Mouse (Mus musculus) kidney, embryonic 14.5 days (tissue): ENCODE measurements around the gene Bri3. TPM values are rescaled to one million over a fixed set of nuclear protein-coding genes. Genes with fewer than 3 reads are reported as not detected.

Source experiments
- ATAC-seq: fragments of 200-750 bp; cut with Nextera tagmentation; 2 replicates; pipeline ENCODE4 v1.8.0; 2017; ENCODE audit warnings: moderate number of reproducible peaks, mild to moderate bottlenecking, moderate TSS enrichment, moderate library complexity; ENCODE audit not compliant: low FRiP score, low TSS enrichment
- H3K27ac ChIP-seq: fragments of 300-500 bp; sonication (generic); 2 replicates; pipeline ENCODE4 v1.5.1; 2014; ENCODE audit warnings: low read depth, mild to moderate bottlenecking, low read length, moderate library complexity, mixed read lengths
- H3K27me3 ChIP-seq: fragments of 300-500 bp; sonication (generic); 2 replicates; pipeline ENCODE4 v1.6.1; 2014; ENCODE audit warnings: mild to moderate bottlenecking, low read length; ENCODE audit not compliant: control insufficient read depth, insufficient read depth
- H3K36me3 ChIP-seq: fragments of 300-500 bp; sonication (generic); 2 replicates; pipeline ENCODE4 v1.6.1; 2014; ENCODE audit warnings: low read length, mixed read lengths; ENCODE audit not compliant: control insufficient read depth, insufficient read depth
- H3K4me1 ChIP-seq: fragments of 300-500 bp; sonication (generic); 2 replicates; pipeline ENCODE4 v1.6.1; 2014; ENCODE audit warnings: low read length, mixed read lengths; ENCODE audit not compliant: control insufficient read depth, insufficient read depth
- H3K4me2 ChIP-seq: fragments of 300-500 bp; sonication (generic); replicated peaks from 2 replicates; pipeline ENCODE4 v1.6.1; 2014; ENCODE audit warnings: low read depth, mild to moderate bottlenecking, low read length
- H3K4me3 ChIP-seq: fragments of 300-500 bp; sonication (generic); 2 replicates; pipeline ENCODE4 v1.5.1; 2014; ENCODE audit warnings: mild to moderate bottlenecking, low read length
- H3K9ac ChIP-seq: fragments of 300-500 bp; sonication (generic); 2 replicates; pipeline ENCODE4 v1.6.1; 2014; ENCODE audit warnings: low read depth, mild to moderate bottlenecking, low read length, moderate library complexity
- H3K9me3 ChIP-seq: fragments of 300-500 bp; sonication (generic); 2 replicates; pipeline ENCODE4 v1.6.1; 2016; ENCODE audit warnings: low read length; ENCODE audit not compliant: control insufficient read depth
- WGBS: fragments of 180-500 bp; shearing (Covaris S2); extraction: QIAGEN DNeasy Blood & Tissue Kit; methylation state at CpG from one replicate; pipeline ENCODE4 v1.1.7; 2014; 5-methylcytosine and 5-hydroxymethylcytosine counted together
- polyA plus RNA-seq: library from polyadenylated mRNA; unstranded; fragments of >200 nt; fragmentation: Nextera tagmentation; extraction: Ambion mirVana; gene quantifications from 2 replicates; pipeline ENCODE4 v1.2.1, GENCODE M21; 2014

Bri3 gene
- polyA plus RNA-seq, result 136 and 148 TPM in 2 replicates

GRCm38 (mm10) chr5:144243901-144244487, at the start of gene Bri3:
TSS of gene Bri3 (plus strand) at chr5:144244437.
- no peaks in the 10 kb centered on the region for H3K27me3 ChIP-seq
- WGBS, result 91% methylated on average over 7 of the region's 7 CpGs
- no peaks in the 10 kb centered on the region for H3K36me3 ChIP-seq
- no peak within 1 kb of the TSS for H3K4me3 ChIP-seq
- H3K4me1 ChIP-seq, result peaks cover 6% of the 10 kb centered on the region; the same call in 1 of the 2 replicates
- no peak within 1 kb of the TSS for H3K9ac ChIP-seq
- no peak within 1 kb of the TSS for H3K27ac ChIP-seq
- ATAC-seq, result no peak
- no peak within 1 kb of the TSS for H3K4me2 ChIP-seq
- H3K9me3 ChIP-seq, result no peaks in the 10 kb centered on the region

GRCm38 (mm10) chr5:144195567-144195966, 48.7 kb upstream of the Bri3 start:
- Histone ChIP-seq H3K27ac (no peak overlapping the region), H3K27me3 (no peaks in the 10 kb centered on the region), H3K36me3 (no peaks in the 10 kb centered on the region; the same call in 1 of the 2 replicates), H3K4me3 (no peak overlapping the region), H3K9ac (no peak overlapping the region), H3K4me2 (no peak overlapping the region), H3K9me3 (no peaks in the 10 kb centered on the region), H3K4me1 (peaks cover under 1% of the 10 kb centered on the region; the same call in 1 of the 2 replicates)
- no peak for ATAC-seq
- WGBS, result 90% methylated on average over 8 of the region's 8 CpGs

- peaks cover 21% of the 10 kb centered on the region for H3K36me3 ChIP-seq
- no peak for ATAC-seq
- no peaks in the 10 kb centered on the region for H3K27me3 ChIP-seq
- H3K4me2 ChIP-seq, result no peak overlapping the region
- no peak overlapping the region for H3K4me3 ChIP-seq
- no peaks in the 10 kb centered on the region for H3K4me1 ChIP-seq
- H3K27ac ChIP-seq, result no peak overlapping the region
- H3K9me3 ChIP-seq, result peaks cover 3% of the 10 kb centered on the region; the same call in 1 of the 2 replicates
- no peak overlapping the region for H3K9ac ChIP-seq
- 84% methylated on average over 11 of the region's 11 CpGs for WGBS
Observed at GRCm38 (mm10) chr5:144200616-144201015, 43.6 kb upstream of the Bri3 start.

- Histone ChIP-seq H3K36me3 (peaks cover 29% of the 10 kb centered on the region), H3K4me3 (no peak overlapping the region), H3K4me1 (no peaks in the 10 kb centered on the region), H3K9ac (no peak overlapping the region), H3K27me3 (no peaks in the 10 kb centered on the region), H3K9me3 (peaks cover 3% of the 10 kb centered on the region; the same call in 1 of the 2 replicates), H3K27ac (no peak overlapping the region), H3K4me2 (no peak overlapping the region)
- ATAC-seq, result no peak
- 98% methylated on average over 6 of the region's 6 CpGs for WGBS
Observed at GRCm38 (mm10) chr5:144202430-144202829, 41.8 kb upstream of the Bri3 start.

GRCm38 (mm10) chr5:144203398-144203959, 40.8 kb upstream of the Bri3 start:
- no peak for ATAC-seq
- no peaks in the 10 kb centered on the region for H3K27me3 ChIP-seq
- H3K9ac ChIP-seq, result no peak overlapping the region
- no peaks in the 10 kb centered on the region for H3K4me1 ChIP-seq
- WGBS, result 94% methylated on average over 10 of the region's 10 CpGs
- peaks cover 31% of the 10 kb centered on the region for H3K36me3 ChIP-seq
- H3K4me2 ChIP-seq, result no peak overlapping the region
- H3K4me3 ChIP-seq, result no peak overlapping the region
- H3K9me3 ChIP-seq, result peaks cover 3% of the 10 kb centered on the region; the same call in 1 of the 2 replicates
- no peak overlapping the region for H3K27ac ChIP-seq

- peaks cover 35% of the 10 kb centered on the region for H3K36me3 ChIP-seq
- H3K4me3 ChIP-seq, result no peak overlapping the region
- 88% methylated on average over 12 of the region's 12 CpGs for WGBS
- ATAC-seq, result no peak
- H3K27me3 ChIP-seq, result no peaks in the 10 kb centered on the region
- peaks cover 3% of the 10 kb centered on the region; the same call in 1 of the 2 replicates for H3K9me3 ChIP-seq
- no peak overlapping the region for H3K9ac ChIP-seq
- H3K4me1 ChIP-seq, result no peaks in the 10 kb centered on the region
- no peak overlapping the region for H3K4me2 ChIP-seq
- no peak overlapping the region for H3K27ac ChIP-seq
Observed at GRCm38 (mm10) chr5:144204303-144204702, 39.9 kb upstream of the Bri3 start.

GRCm38 (mm10) chr5:144204911-144205310, 39.3 kb upstream of the Bri3 start:
- Histone ChIP-seq H3K4me3 (no peak overlapping the region), H3K4me2 (no peak overlapping the region), H3K27ac (no peak overlapping the region), H3K9me3 (peaks cover 3% of the 10 kb centered on the region; the same call in 1 of the 2 replicates), H3K4me1 (no peaks in the 10 kb centered on the region), H3K36me3 (peaks cover 41% of the 10 kb centered on the region), H3K27me3 (no peaks in the 10 kb centered on the region), H3K9ac (no peak overlapping the region)
- no peak for ATAC-seq
- WGBS, result 80% methylated on average over 10 of the region's 10 CpGs

GRCm38 (mm10) chr5:144206069-144206468, 38.2 kb upstream of the Bri3 start:
- Histone ChIP-seq H3K4me3 (no peak overlapping the region), H3K27me3 (no peaks in the 10 kb centered on the region), H3K4me2 (no peak overlapping the region), H3K4me1 (no peaks in the 10 kb centered on the region), H3K36me3 (peaks cover 44% of the 10 kb centered on the region), H3K27ac (no peak overlapping the region), H3K9me3 (peaks cover 3% of the 10 kb centered on the region; the same call in 1 of the 2 replicates), H3K9ac (no peak overlapping the region)
- 92% methylated on average over 15 of the region's 15 CpGs for WGBS
- ATAC-seq, result no peak

- ATAC-seq, result 0 out of 2 replicates have a peak, but pooled peaks have one; percentile 7
- Histone ChIP-seq H3K36me3 (peaks cover 39% of the 10 kb centered on the region), H3K9me3 (peaks cover 2% of the 10 kb centered on the region; the same call in 1 of the 2 replicates)
Observed at GRCm38 (mm10) chr5:144207478-144207877, 36.8 kb upstream of the Bri3 start.

More at GRCm38 (mm10) chr5:144207478-144207877, 36.8 kb upstream of the Bri3 start:
- 56% methylated on average over 11 of the region's 11 CpGs for WGBS
- Histone ChIP-seq H3K27me3 (no peaks in the 10 kb centered on the region), H3K4me2 (no peak overlapping the region), H3K4me3 (no peak overlapping the region), H3K27ac (no peak overlapping the region), H3K4me1 (no peaks in the 10 kb centered on the region), H3K9ac (no peak overlapping the region)
